Mouse (Mus musculus): ENCODE data around the gene Pttg1ip.

DNA sequence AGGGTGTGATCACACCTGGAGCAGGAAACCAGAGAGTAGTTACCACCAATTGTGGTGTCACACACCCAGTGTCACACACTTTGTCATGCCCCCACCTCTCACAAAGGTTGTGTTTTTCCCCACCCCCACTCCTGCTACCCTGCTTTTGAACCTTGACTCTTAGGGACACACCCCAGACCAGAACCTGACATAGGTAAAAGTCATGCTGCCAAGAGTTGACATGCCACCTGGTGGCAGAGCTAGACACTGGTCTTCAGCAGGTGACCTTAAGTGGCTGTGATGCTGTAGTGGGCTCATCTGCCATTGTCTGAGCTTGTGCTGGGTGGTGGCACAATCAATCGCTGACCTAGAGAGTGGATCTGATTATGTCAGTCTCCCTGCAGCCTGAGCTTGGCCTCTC, 48.5 kb downstream of the Pttg1ip start:
- TF ChIP-seq CTCF (IDR thresholded peaks at IDR 0.05; ENCODE audit: borderline replicate concordance, extremely low read depth, insufficient read depth, insufficient read length): peak; percentile 13; the same call in 1 of the 2 replicates
- no peak for TF ChIP-seq POLR2A (IDR thresholded peaks at IDR 0.05; ENCODE audit: borderline replicate concordance, extremely low read depth, insufficient read depth, insufficient read length, poor library complexity, severe bottlenecking)
